Mouse (Mus musculus): ENCODE measurements around the gene Cpa5. TPM values are rescaled to one million over a fixed set of nuclear protein-coding genes. Genes with fewer than 3 reads are reported as not detected.

Cpa5 gene
- polyA plus RNA-seq, 1 experiment from 2014 or later: 0.27 TPM

DNA sequence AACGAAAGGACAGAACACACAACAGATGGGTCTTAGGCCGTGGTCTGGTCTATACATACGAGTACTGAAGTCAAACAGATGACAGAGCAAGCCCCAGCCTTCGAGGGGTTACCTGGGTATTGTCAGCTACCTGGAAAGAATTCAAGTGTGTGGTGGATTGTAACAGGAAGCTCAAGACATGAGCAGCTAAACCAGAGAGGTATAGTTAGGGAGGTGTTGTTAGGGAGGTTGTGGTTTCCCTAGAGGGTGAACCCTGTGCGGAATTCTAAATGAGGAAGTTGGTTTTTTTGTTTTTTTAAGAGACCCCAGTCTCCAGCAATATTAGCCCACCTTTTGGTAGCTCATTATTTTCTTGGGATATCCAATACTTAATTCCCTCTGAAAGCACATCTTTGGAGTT lies 5.1 kb upstream of the Cpa5 start:
- DNase-seq (ENCODE audit: low spot score) (no peak), ATAC-seq (replicated peaks; ENCODE audit: insufficient number of reproducible peaks, low FRiP score, low TSS enrichment, low read depth) (no peak)
- Histone ChIP-seq H3K27me3 (ENCODE audit: control insufficient read depth, insufficient read depth, low read length) (no peaks in the 10 kb centered on the region), H3K4me2 (ENCODE audit: low read depth, low read length) (no peak overlapping the region), H3K9ac (replicated peaks; ENCODE audit: low read length) (no peak overlapping the region), H3K27ac (replicated peaks; ENCODE audit: low read depth, low read length) (no peak overlapping the region), H3K4me1 (ENCODE audit: control insufficient read depth, insufficient read depth, low read length) (no peaks in the 10 kb centered on the region), H3K4me3 (ENCODE audit: low read depth, low read length) (no peak overlapping the region), H3K9me3 (replicated peaks; ENCODE audit: control insufficient read depth, low read length) (no peaks in the 10 kb centered on the region), H3K36me3 (replicated peaks; ENCODE audit: control insufficient read depth, insufficient read depth, low read depth, low read length) (no peaks in the 10 kb centered on the region)
- 78% methylated on average over 5 of the region's 5 CpGs for WGBS

DNA sequence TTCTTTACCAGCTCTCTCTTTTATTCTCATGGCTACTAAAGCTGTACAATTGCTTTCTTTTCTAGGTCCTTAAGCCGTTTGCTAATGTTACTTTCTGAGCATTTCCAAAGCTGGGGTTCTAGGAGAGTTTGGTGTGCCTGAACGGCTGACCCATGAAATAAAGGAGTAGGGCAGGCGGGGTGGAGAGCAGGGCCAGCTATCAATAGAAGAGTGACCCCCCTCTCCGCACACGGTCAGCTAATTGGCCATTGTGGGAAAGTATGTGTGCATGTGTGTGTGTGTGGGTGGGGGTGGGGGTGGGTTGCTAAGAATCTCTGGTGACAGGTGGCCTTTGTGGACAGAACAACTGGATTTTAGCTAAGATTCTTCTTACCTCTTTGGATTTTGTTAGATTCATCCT lies 402 bp downstream of the Cpa5 start:
- DNase-seq (ENCODE audit: low spot score): no peak
- Histone ChIP-seq H3K27me3 (ENCODE audit: control insufficient read depth, insufficient read depth, low read length) (no peaks in the 10 kb centered on the region), H3K9ac (replicated peaks; ENCODE audit: low read length) (no peak overlapping the region), H3K4me1 (ENCODE audit: control insufficient read depth, insufficient read depth, low read length) (peaks cover 4% of the 10 kb centered on the region), H3K36me3 (replicated peaks; ENCODE audit: control insufficient read depth, insufficient read depth, low read depth, low read length) (no peaks in the 10 kb centered on the region), H3K4me3 (ENCODE audit: low read depth, low read length) (no peak overlapping the region), H3K4me2 (ENCODE audit: low read depth, low read length) (no peak overlapping the region), H3K9me3 (replicated peaks; ENCODE audit: control insufficient read depth, low read length) (no peaks in the 10 kb centered on the region), H3K27ac (replicated peaks; ENCODE audit: low read depth, low read length) (no peak overlapping the region)
- ATAC-seq (replicated peaks; ENCODE audit: insufficient number of reproducible peaks, low FRiP score, low TSS enrichment, low read depth): no peak; the same call in 1 of the 2 replicates
- WGBS: 53% methylated on average over 5 of the region's 5 CpGs

DNA sequence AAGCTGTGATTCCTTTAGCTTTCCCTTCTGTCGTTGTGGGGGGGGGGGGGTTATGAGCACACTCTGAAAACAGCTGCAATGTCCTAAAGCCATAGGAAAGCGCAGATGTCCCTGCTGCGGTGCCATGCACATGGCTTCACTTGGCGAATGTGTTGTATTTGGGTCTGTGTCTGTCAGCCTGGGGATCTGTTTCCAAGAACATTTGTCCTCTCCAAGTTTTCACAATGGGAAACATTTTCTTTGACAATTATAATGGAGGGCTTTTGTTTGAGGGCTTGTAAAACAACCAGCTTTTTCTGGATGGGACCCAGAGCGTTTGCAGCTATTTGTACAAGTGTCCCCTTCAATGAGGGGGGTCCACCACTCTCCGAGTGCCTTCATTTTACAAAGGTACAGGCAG lies 3.4 kb downstream of the Cpa5 start:
- ATAC-seq (replicated peaks; ENCODE audit: insufficient number of reproducible peaks, low FRiP score, low TSS enrichment, low read depth) (no peak), DNase-seq (ENCODE audit: low spot score) (no peak)
- peaks cover 20% of the 10 kb centered on the region for H3K4me1 ChIP-seq (ENCODE audit: control insufficient read depth, insufficient read depth, low read length)
- H3K9me3 ChIP-seq (replicated peaks; ENCODE audit: control insufficient read depth, low read length): no peaks in the 10 kb centered on the region
- no peak overlapping the region for H3K9ac ChIP-seq (replicated peaks; ENCODE audit: low read length)
- no peaks in the 10 kb centered on the region for H3K27me3 ChIP-seq (ENCODE audit: control insufficient read depth, insufficient read depth, low read length)
- H3K4me3 ChIP-seq (ENCODE audit: low read depth, low read length): no peak overlapping the region
- H3K36me3 ChIP-seq (replicated peaks; ENCODE audit: control insufficient read depth, insufficient read depth, low read depth, low read length): no peaks in the 10 kb centered on the region
- H3K4me2 ChIP-seq (ENCODE audit: low read depth, low read length): no peak overlapping the region
- no peak overlapping the region for H3K27ac ChIP-seq (replicated peaks; ENCODE audit: low read depth, low read length)
- 79% methylated on average over 6 of the region's 6 CpGs for WGBS

DNA sequence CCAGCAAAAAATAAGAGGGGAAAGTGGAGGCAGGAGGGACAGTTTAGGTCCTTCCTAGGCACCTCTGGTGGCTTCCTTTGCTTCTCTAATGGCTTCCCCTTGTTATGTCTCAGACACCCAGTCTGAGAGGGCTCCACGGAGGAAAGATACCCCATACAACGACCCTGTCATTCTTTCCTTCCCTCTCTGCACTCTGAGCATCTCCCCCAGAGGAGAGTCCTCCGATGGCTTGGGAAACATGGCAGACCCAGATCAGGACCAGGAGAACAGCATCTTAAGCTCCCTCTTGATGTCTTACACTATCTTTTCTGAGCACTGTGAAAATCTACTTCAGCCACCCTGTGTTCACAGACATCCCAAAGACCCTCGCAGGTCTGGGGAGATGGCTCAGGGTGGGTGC lies 4.9 kb downstream of the Cpa5 start:
- peak overlapping the region; percentile 18; the same call in 1 of the 2 replicates for H3K9ac ChIP-seq (replicated peaks; ENCODE audit: low read length)
- ATAC-seq (replicated peaks; ENCODE audit: insufficient number of reproducible peaks, low FRiP score, low TSS enrichment, low read depth): no peak
- no peaks in the 10 kb centered on the region for H3K9me3 ChIP-seq (replicated peaks; ENCODE audit: control insufficient read depth, low read length)
- 28% methylated on average over 4 of the region's 4 CpGs for WGBS
- H3K27me3 ChIP-seq (ENCODE audit: control insufficient read depth, insufficient read depth, low read length): no peaks in the 10 kb centered on the region
- H3K4me2 ChIP-seq (ENCODE audit: low read depth, low read length): no peak overlapping the region
- peaks cover 20% of the 10 kb centered on the region for H3K4me1 ChIP-seq (ENCODE audit: control insufficient read depth, insufficient read depth, low read length)
- no peaks in the 10 kb centered on the region for H3K36me3 ChIP-seq (replicated peaks; ENCODE audit: control insufficient read depth, insufficient read depth, low read depth, low read length)
- peak overlapping the region; percentile 85 for H3K27ac ChIP-seq (replicated peaks; ENCODE audit: low read depth, low read length)
- no peak for DNase-seq (ENCODE audit: low spot score)
- no peak overlapping the region for H3K4me3 ChIP-seq (ENCODE audit: low read depth, low read length)

DNA sequence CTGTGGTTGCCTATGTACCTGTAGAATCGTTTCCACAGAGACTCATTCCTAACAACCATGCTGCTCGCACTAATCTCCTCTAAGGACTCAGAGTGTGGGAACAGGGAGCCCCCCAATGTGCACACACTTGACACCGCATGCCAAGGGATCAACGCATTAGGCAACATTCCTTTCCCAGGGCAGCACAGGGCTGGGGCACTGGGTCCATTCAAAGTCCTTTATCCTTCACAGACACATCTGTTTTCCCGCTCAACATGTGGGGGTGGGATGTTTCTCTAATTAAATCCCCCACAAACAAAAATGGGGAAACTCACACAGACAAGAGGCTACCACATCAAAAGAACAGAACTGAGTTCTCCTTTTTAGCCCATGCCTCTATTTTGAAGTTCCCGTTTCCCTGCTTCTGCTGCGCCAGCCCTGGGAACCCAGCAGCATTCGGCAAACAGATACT lies 5.7 kb downstream of the Cpa5 start:
- Histone ChIP-seq H3K9ac (replicated peaks; ENCODE audit: low read length) (peak overlapping the region; percentile 18; the same call in 1 of the 2 replicates), H3K27ac (replicated peaks; ENCODE audit: low read depth, low read length) (peak overlapping the region; percentile 85), H3K36me3 (replicated peaks; ENCODE audit: control insufficient read depth, insufficient read depth, low read depth, low read length) (no peaks in the 10 kb centered on the region), H3K4me2 (ENCODE audit: low read depth, low read length) (no peak overlapping the region), H3K9me3 (replicated peaks; ENCODE audit: control insufficient read depth, low read length) (no peaks in the 10 kb centered on the region), H3K27me3 (ENCODE audit: control insufficient read depth, insufficient read depth, low read length) (no peaks in the 10 kb centered on the region), H3K4me1 (ENCODE audit: control insufficient read depth, insufficient read depth, low read length) (peaks cover 20% of the 10 kb centered on the region), H3K4me3 (ENCODE audit: low read depth, low read length) (no peak overlapping the region)
- peak; percentile 73 for DNase-seq (ENCODE audit: low spot score)
- ATAC-seq (replicated peaks; ENCODE audit: insufficient number of reproducible peaks, low FRiP score, low TSS enrichment, low read depth): peak; percentile 68
- WGBS: under 1% methylated on average over 8 of the region's 8 CpGs

DNA sequence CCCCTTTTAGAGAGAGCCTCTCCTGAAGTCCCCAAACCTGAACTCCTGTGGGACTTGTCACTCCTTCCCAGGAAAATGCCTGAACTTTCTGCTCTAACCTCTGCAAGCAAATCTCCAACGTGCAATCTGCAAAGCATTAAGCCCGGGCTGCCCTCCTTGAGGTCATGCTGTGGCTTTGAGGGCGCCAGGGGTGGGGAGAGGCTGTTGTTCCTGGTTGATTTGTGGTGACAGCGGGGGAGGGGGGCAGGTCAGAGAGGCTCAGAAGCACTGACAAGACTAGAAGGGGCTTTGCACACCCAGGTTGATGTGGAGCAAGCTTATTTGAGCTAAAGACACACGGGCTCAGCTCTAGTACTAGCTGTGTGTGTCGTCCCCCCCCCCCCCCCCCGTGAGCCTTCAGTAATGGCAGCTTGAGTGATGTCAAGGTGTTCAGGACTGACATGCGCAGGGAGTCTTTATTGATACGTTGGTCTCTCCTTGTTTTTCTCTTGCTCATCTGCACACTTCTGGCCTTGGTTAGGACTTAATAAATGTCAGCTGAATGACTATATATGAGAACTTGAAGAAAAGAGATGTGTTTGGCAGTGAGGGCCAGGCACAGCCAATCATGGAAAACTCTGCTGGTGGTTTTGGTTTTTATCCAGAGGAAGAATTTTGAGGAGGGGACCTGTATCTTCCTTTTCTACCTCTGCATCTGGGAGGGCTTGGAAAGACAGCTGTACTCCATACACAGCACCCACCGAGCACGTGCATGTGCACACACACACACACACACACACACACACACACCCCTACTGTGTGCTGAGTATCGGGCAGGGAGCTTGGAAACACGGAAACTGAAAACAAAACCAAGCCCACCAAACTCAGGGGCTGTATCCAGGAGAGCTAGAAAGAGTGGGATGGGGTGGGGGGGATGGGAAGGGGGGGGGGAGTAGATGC lies 6.5 kb downstream of the Cpa5 start:
- Histone ChIP-seq H3K4me3 (ENCODE audit: low read depth, low read length) (0 out of 2 replicates have a peak overlapping the region, but pooled peaks have one; percentile 9), H3K36me3 (replicated peaks; ENCODE audit: control insufficient read depth, insufficient read depth, low read depth, low read length) (no peaks in the 10 kb centered on the region), H3K27ac (replicated peaks; ENCODE audit: low read depth, low read length) (peak overlapping the region; percentile 85), H3K27me3 (ENCODE audit: control insufficient read depth, insufficient read depth, low read length) (no peaks in the 10 kb centered on the region), H3K4me1 (ENCODE audit: control insufficient read depth, insufficient read depth, low read length) (peaks cover 20% of the 10 kb centered on the region), H3K9ac (replicated peaks; ENCODE audit: low read length) (peak overlapping the region; percentile 56), H3K4me2 (ENCODE audit: low read depth, low read length) (peak overlapping the region; percentile 33), H3K9me3 (replicated peaks; ENCODE audit: control insufficient read depth, low read length) (no peaks in the 10 kb centered on the region)
- WGBS: 3% methylated on average over 13 of the region's 13 CpGs
- DNase-seq (ENCODE audit: low spot score) (peak; percentile 90), ATAC-seq (replicated peaks; ENCODE audit: insufficient number of reproducible peaks, low FRiP score, low TSS enrichment, low read depth) (peak; percentile 70)

DNA sequence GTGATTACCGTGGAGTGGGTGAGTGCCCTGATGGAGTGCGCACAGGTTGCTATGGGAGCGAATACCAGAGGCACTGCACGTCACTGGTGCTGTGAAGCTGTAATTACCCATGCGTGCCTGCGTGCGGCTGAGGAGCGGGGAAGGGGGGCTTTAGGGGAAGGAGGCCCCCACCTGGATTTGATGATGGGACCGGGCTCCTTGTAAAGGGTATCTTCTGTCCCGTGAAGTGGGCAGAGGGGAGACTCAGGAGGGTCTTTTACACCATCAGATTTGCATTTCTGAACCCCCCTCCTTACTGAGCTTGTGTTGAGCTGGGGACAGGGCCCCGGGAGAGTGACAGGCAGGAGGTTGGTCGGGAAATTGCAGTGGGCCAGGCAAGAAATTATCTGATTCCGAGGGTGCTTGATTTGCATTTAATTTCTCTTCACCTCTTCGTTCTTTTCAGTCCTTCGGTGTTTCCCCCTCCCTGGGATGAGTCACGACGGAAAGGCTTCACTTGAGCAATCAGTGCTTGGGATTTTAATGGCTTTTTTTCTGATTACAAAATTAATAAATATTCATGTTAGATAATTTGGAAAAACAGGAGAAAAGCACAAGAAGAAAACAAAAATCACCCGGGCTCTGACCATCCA lies 7.3 kb downstream of the Cpa5 start:
- Histone ChIP-seq H3K9ac (replicated peaks; ENCODE audit: low read length) (peak overlapping the region; percentile 56), H3K27ac (replicated peaks; ENCODE audit: low read depth, low read length) (peak overlapping the region; percentile 85), H3K4me1 (ENCODE audit: control insufficient read depth, insufficient read depth, low read length) (peaks cover 20% of the 10 kb centered on the region), H3K36me3 (replicated peaks; ENCODE audit: control insufficient read depth, insufficient read depth, low read depth, low read length) (no peaks in the 10 kb centered on the region), H3K4me3 (ENCODE audit: low read depth, low read length) (0 out of 2 replicates have a peak overlapping the region, but pooled peaks have one; percentile 9), H3K27me3 (ENCODE audit: control insufficient read depth, insufficient read depth, low read length) (no peaks in the 10 kb centered on the region), H3K9me3 (replicated peaks; ENCODE audit: control insufficient read depth, low read length) (no peaks in the 10 kb centered on the region), H3K4me2 (ENCODE audit: low read depth, low read length) (peak overlapping the region; percentile 33)
- DNase-seq (ENCODE audit: low spot score) (peak; percentile 79), ATAC-seq (replicated peaks; ENCODE audit: insufficient number of reproducible peaks, low FRiP score, low TSS enrichment, low read depth) (peak; percentile 75)
- WGBS: 5% methylated on average over 18 of the region's 18 CpGs

DNA sequence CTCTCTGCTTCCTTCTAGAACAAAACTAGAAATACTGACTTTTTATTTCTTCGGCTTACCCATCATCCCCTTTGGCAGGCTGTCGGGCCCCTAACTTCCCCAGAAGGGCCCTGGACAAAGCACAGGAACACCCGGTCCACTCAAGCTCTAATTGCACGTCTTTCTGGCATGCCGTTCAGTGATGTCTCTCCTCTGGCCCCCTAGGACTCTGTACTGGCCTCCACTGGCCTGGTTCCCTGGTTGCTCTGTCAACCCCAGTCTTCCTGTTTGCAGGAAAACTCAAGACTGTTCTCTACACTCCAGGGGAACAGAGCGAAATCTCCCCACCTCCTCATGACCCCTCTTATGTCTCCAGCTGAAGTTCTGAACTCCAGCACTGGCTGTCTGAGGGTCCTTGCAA lies 7.9 kb downstream of the Cpa5 start:
- no peaks in the 10 kb centered on the region for H3K9me3 ChIP-seq (replicated peaks; ENCODE audit: control insufficient read depth, low read length)
- H3K4me1 ChIP-seq (ENCODE audit: control insufficient read depth, insufficient read depth, low read length): peaks cover 20% of the 10 kb centered on the region
- DNase-seq (ENCODE audit: low spot score): no peak
- no peaks in the 10 kb centered on the region for H3K27me3 ChIP-seq (ENCODE audit: control insufficient read depth, insufficient read depth, low read length)
- H3K9ac ChIP-seq (replicated peaks; ENCODE audit: low read length): peak overlapping the region; percentile 32; the same call in 1 of the 2 replicates
- 36% methylated on average over 6 of the region's 6 CpGs for WGBS
- no peak for ATAC-seq (replicated peaks; ENCODE audit: insufficient number of reproducible peaks, low FRiP score, low TSS enrichment, low read depth)
- no peaks in the 10 kb centered on the region for H3K36me3 ChIP-seq (replicated peaks; ENCODE audit: control insufficient read depth, insufficient read depth, low read depth, low read length)
- no peak overlapping the region for H3K4me2 ChIP-seq (ENCODE audit: low read depth, low read length)
- peak overlapping the region; percentile 85 for H3K27ac ChIP-seq (replicated peaks; ENCODE audit: low read depth, low read length)
- no peak overlapping the region for H3K4me3 ChIP-seq (ENCODE audit: low read depth, low read length)
